ENCODE assay signal across 23 mouse cellular contexts in the genomic region with DNA sequence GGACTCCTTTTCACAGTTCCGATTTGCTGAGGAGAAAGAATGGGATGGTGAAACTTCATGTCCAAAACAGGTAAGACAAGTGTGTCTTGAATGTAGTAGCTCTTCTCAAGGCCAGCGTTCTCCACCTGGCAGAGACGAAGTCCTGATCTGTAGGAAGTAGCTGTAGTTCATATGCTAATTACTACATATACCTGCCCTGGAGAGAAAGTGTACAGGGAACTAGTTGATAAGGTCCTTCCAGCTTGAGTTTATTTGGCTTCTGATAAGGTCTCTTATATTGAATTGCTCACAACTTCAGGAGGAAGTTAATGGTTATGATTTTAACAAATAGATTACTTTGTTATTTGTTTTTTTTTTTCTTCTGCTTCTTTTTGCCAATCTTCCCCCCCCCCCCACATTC.
DNase-seq lines count a peak whose midpoint lies in the region; ATAC-seq and TF ChIP-seq lines count a peak whose summit lies in the region.
"Had no signal": no experiment of that assay in that cellular context is flagged by ENCODE, and none has a peak within 500 bp of the region (broad histone marks: within the 10 kb centered on the region; RNA-seq: fewer than 3 reads in every experiment).

No protein-coding gene starts in this region.

- peak; percentile 76 for ATAC-seq in intestine, embryonic 16.5 days
- 0 out of 2 replicates have a peak, but pooled peaks have one; percentile 35 for ATAC-seq in stomach, embryonic 15.5 days (ENCODE audit: insufficient read depth, low FRiP score, low read depth)
- no peak for ATAC-seq in lung, postnatal 0 days
- ATAC-seq: CD4-positive, CD25-positive, alpha-beta regulatory T cell, adult 4 months; forebrain, embryonic 15.5 days; hindbrain, embryonic 16.5 days had no signal

- H3K9me3 ChIP-seq in intestine, embryonic 16.5 days (ENCODE audit: control insufficient read depth, low read length) = no peaks in the 10 kb centered on the region
- no peaks in the 10 kb centered on the region for H3K9me3 ChIP-seq in stomach, embryonic 15.5 days
- no peaks in the 10 kb centered on the region for H3K9me3 ChIP-seq in lung, postnatal 0 days (ENCODE audit: low read length)
- H3K9me3 ChIP-seq: embryonic facial prominence, embryonic 13.5 days; forebrain, embryonic 12.5 days; forebrain, embryonic 15.5 days; heart, embryonic 10.5 days; heart, embryonic 13.5 days; hindbrain, embryonic 10.5 days; hindbrain, embryonic 13.5 days had no signal

- H3K36me3 ChIP-seq in intestine, embryonic 16.5 days (ENCODE audit: control insufficient read depth, insufficient read depth, low read length) = no peaks in the 10 kb centered on the region
- no peaks in the 10 kb centered on the region for H3K36me3 ChIP-seq in stomach, embryonic 15.5 days
- no peaks in the 10 kb centered on the region for H3K36me3 ChIP-seq in lung, postnatal 0 days (ENCODE audit: insufficient read depth, low read length)
- H3K36me3 ChIP-seq: embryonic facial prominence, embryonic 13.5 days; forebrain, embryonic 12.5 days; forebrain, embryonic 15.5 days; heart, embryonic 10.5 days; hindbrain, embryonic 10.5 days; hindbrain, embryonic 13.5 days had no signal

- peak; percentile 28 for DNase-seq in R1 (ENCODE audit: low read depth, low spot score)
- DNase-seq in urinary bladder, postnatal 4 days (ENCODE audit: low spot score in 2 of 2) = no peak
- no peak for DNase-seq in lung, postnatal 0 days (ENCODE audit: low spot score)
- DNase-seq in cerebellum, postnatal 36 days = no peak
- DNase-seq: adrenal gland, postnatal 36 days; cerebellum, adult 18-20 months; cerebellum, adult 9-10 months; cerebellum, postnatal 14 days; gastrocnemius, postnatal 25 days; heart, adult 2 months; kidney, adult 11 months had no signal

- no peaks in the 10 kb centered on the region for H3K4me1 ChIP-seq in intestine, embryonic 16.5 days (ENCODE audit: control insufficient read depth, insufficient read depth, low read length)
- no peaks in the 10 kb centered on the region for H3K4me1 ChIP-seq in stomach, embryonic 15.5 days
- no peaks in the 10 kb centered on the region for H3K4me1 ChIP-seq in lung, postnatal 0 days (ENCODE audit: insufficient read depth, low read depth, low read length)
- H3K4me1 ChIP-seq: embryonic facial prominence, embryonic 13.5 days; forebrain, embryonic 12.5 days; forebrain, embryonic 15.5 days; heart, embryonic 10.5 days; heart, embryonic 13.5 days; hindbrain, embryonic 10.5 days; hindbrain, embryonic 13.5 days had no signal

- H3K27ac ChIP-seq in intestine, embryonic 16.5 days (ENCODE audit: low read length) = no peak overlapping the region
- no peak overlapping the region for H3K27ac ChIP-seq in stomach, embryonic 15.5 days
- H3K27ac ChIP-seq in lung, postnatal 0 days (ENCODE audit: low read length) = no peak overlapping the region
- H3K27ac ChIP-seq: embryonic facial prominence, embryonic 13.5 days; forebrain, embryonic 12.5 days; forebrain, embryonic 15.5 days; heart, adult 2 months; heart, embryonic 10.5 days; heart, embryonic 13.5 days; hindbrain, embryonic 10.5 days; hindbrain, embryonic 13.5 days had no signal

- no peaks in the 10 kb centered on the region for H3K27me3 ChIP-seq in intestine, embryonic 16.5 days (replicated peaks; ENCODE audit: control insufficient read depth, insufficient read depth, low read length)
- H3K27me3 ChIP-seq in stomach, embryonic 15.5 days (replicated peaks) = no peaks in the 10 kb centered on the region
- H3K27me3 ChIP-seq in lung, postnatal 0 days (replicated peaks; ENCODE audit: insufficient read depth, low read length) = no peaks in the 10 kb centered on the region
- H3K27me3 ChIP-seq: embryonic facial prominence, embryonic 13.5 days; forebrain, embryonic 12.5 days; forebrain, embryonic 15.5 days; heart, embryonic 13.5 days; hindbrain, embryonic 13.5 days had no signal

- TF ChIP-seq EP300 in lung, postnatal 0 days (IDR thresholded peaks at IDR 0.05) = no peak

- H3K4me2 ChIP-seq in intestine, embryonic 16.5 days (ENCODE audit: low read depth, low read length) = no peak overlapping the region
- no peak overlapping the region for H3K4me2 ChIP-seq in stomach, embryonic 15.5 days
- no peak overlapping the region for H3K4me2 ChIP-seq in lung, postnatal 0 days (replicated peaks; ENCODE audit: low read depth, low read length)
- H3K4me2 ChIP-seq: embryonic facial prominence, embryonic 13.5 days; forebrain, embryonic 12.5 days; forebrain, embryonic 15.5 days; heart, embryonic 13.5 days; hindbrain, embryonic 13.5 days had no signal

- WGBS in intestine, embryonic 16.5 days = 68% methylated on average over 3 of the region's 3 CpGs
- WGBS in stomach, embryonic 15.5 days = 64% methylated on average over 3 of the region's 3 CpGs
- WGBS in lung, postnatal 0 days = 68% methylated on average over 3 of the region's 3 CpGs

- H3K4me3 ChIP-seq in intestine, embryonic 16.5 days (ENCODE audit: low read length) = no peak overlapping the region
- no peak overlapping the region for H3K4me3 ChIP-seq in stomach, embryonic 15.5 days (replicated peaks)
- no peak overlapping the region for H3K4me3 ChIP-seq in lung, postnatal 0 days (ENCODE audit: low read depth, low read length)
- H3K4me3 ChIP-seq: embryonic facial prominence, embryonic 13.5 days; erythroblast, embryonic 14.5 days; forebrain, embryonic 12.5 days; forebrain, embryonic 15.5 days; heart, adult 2 months; heart, embryonic 10.5 days; heart, embryonic 13.5 days; hindbrain, embryonic 10.5 days; hindbrain, embryonic 13.5 days had no signal

- H3K9ac ChIP-seq in intestine, embryonic 16.5 days (ENCODE audit: low read depth, low read length) = no peak overlapping the region
- no peak overlapping the region for H3K9ac ChIP-seq in stomach, embryonic 15.5 days
- H3K9ac ChIP-seq in lung, postnatal 0 days (replicated peaks; ENCODE audit: low read depth) = no peak overlapping the region
- H3K9ac ChIP-seq: embryonic facial prominence, embryonic 13.5 days; forebrain, embryonic 12.5 days; forebrain, embryonic 15.5 days; heart, embryonic 13.5 days; hindbrain, embryonic 13.5 days had no signal

- TF ChIP-seq CTCF in lung, postnatal 0 days (IDR thresholded peaks at IDR 0.05) = no peak
